Mouse (Mus musculus) spleen, postnatal 0 days (tissue): Measurements from ENCODE around the gene Arid1b. TPM values are rescaled to one million over a fixed set of nuclear protein-coding genes. Genes with fewer than 3 reads are reported as not detected.

Experiments used
- polyA plus RNA-seq: library from polyadenylated mRNA; unstranded; fragments of >200 nt; fragmentation: Nextera tagmentation; extraction: Ambion mirVana; gene quantifications from 2 replicates; pipeline ENCODE4 v1.2.1, GENCODE M21; 2015

Gene Arid1b
- polyA plus RNA-seq = 4.5 and 5.4 TPM in 2 replicates

GRCm38 (mm10) chr17:4993840-4994503 is at the start of gene Arid1b:
Gene Arid1b, plus strand, starts transcription at chr17:4994332.

